Mouse (Mus musculus) bone marrow, adult 2 months (tissue): Measurements from ENCODE around the gene Srbd1. TPM values are rescaled to one million over a fixed set of nuclear protein-coding genes. Genes with fewer than 3 reads are reported as not detected.

Experiments
- H3K27ac ChIP-seq: fragments of 200-500 bp; 2 replicates; pipeline ENCODE4 v1.5.1; 2012; ENCODE audit warnings: low read depth, mild to moderate bottlenecking, control low read depth, inconsistent platforms, low read length; ENCODE audit not compliant: control insufficient read depth, poor library complexity, insufficient read depth
- H3K4me1 ChIP-seq: fragments of 200-500 bp; 2 replicates; pipeline ENCODE4 v1.6.1; 2011; ENCODE audit warnings: low read length; ENCODE audit not compliant: control insufficient read depth, insufficient read depth
- H3K4me3 ChIP-seq: fragments of 200-500 bp; replicated peaks from 2 replicates; pipeline ENCODE3; 2011; ENCODE audit warnings: mild to moderate bottlenecking, low read depth, low read length, control low read depth; ENCODE audit not compliant: control insufficient read depth
- CTCF ChIP-seq: fragments of 200-500 bp; IDR thresholded peaks from 2 replicates; pipeline ENCODE4 v1.5.1; 2011; ENCODE audit warnings: low read length, control low read depth; ENCODE audit not compliant: control insufficient read depth, insufficient read depth
- POLR2A ChIP-seq: fragments of 200-500 bp; IDR thresholded peaks from 2 replicates; pipeline ENCODE4 v1.6.1; 2011; ENCODE audit warnings: low read depth, mild to moderate bottlenecking, control low read depth, low read length, borderline replicate concordance; ENCODE audit not compliant: control insufficient read depth
- WGBS: fragments of 180-500 bp; shearing (Covaris S2); methylation state at CpG from one replicate; pipeline ENCODE4 v1.1.7; 2018; 5-methylcytosine and 5-hydroxymethylcytosine counted together
- polyA plus RNA-seq: library from polyadenylated mRNA; stranded (reverse); fragments of >200 nt; gene quantifications from 2 replicates; pipeline ENCODE4 v1.2.4, GENCODE M21; 2011; ENCODE audit warnings: low replicate concordance; ENCODE audit not compliant: missing spikeins, insufficient read depth, insufficient read length

Srbd1 gene
- polyA plus RNA-seq, result 7.7 and 11.7 TPM in 2 replicates

DNA sequence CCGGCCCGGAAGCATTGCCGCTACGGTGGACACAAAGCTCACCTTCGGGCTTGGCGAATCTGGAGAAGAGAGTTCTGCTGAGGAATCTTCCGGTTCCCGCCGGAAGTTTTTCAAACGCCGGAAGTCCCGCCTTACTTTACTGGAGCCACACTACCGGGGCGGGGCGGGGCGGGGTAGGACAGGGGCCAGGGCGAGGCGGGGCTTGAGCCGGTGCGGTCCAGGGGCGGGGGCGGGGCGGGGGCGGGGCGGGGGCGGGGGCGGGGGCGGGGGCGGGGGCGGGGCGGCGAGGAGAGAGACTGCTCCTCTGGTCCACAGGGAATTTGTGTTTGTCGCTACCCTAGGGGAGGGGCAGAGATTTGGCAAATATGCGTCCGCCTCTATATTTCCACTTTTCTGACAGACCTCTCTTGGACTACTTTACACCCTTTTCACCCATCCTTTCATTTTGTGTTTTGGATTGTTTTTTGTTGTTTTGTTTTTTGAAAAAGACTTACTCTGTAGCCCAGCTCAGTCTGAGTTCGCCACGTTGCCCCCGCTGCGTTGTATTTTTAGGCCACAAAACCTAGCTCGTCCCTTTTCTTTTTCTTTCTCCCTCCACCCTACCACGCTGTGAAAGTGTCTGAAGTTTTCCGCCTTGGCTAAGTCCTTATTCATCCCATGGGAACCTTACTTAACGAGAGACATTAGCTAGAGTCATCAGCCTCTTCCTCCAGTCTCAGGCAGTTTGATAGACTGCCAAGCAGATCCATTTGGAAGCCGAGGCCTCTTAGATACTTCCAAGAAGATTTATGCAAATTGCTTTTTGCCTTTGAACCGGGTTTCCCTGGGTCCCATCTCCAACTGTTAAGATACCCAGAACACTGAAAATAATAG lies at the start of gene Srbd1:
Gene Srbd1, minus strand, starts transcription at position 97 of the 873 bp plus-strand sequence.
- whole genome bisulfite sequencing, result 6% methylated on average over 31 of the region's 45 CpGs
- no peaks in the 10 kb centered on the region; the same call in 1 of the 2 replicates for H3K4me1 ChIP-seq
- peak within 1 kb of the TSS; percentile 99 for H3K4me3 ChIP-seq
- TF ChIP-seq POLR2A (peak; percentile 13; the same call in 1 of the 2 replicates), CTCF (no peak)
- H3K27ac ChIP-seq, result peak within 1 kb of the TSS; percentile 62

DNA sequence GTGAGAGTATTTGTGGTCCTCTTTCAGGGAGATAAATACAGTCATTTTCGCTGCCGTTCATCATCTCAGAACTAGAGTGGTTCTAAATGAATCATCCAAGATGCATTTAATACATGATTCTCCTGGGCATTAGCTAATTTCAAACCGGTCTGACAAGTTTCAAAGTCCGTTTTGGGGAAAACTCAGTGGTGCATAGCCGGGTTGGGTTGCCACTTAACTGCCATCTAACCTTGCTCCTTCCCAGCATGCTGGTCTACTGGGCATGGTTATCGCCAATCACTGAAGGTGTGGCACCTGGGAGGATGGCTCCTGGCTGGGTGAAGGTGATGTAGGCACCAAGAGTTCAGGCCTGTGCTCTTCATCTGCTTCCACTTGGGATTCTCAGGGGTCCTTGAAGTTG lies 49.0 kb upstream of the Srbd1 start:
- WGBS, result 83% methylated on average over 6 of the region's 6 CpGs
- no peak overlapping the region for H3K27ac ChIP-seq
- no peaks in the 10 kb centered on the region for H3K4me1 ChIP-seq
- no peak overlapping the region for H3K4me3 ChIP-seq
- TF ChIP-seq POLR2A, result no peak
- TF ChIP-seq CTCF, result no peak

DNA sequence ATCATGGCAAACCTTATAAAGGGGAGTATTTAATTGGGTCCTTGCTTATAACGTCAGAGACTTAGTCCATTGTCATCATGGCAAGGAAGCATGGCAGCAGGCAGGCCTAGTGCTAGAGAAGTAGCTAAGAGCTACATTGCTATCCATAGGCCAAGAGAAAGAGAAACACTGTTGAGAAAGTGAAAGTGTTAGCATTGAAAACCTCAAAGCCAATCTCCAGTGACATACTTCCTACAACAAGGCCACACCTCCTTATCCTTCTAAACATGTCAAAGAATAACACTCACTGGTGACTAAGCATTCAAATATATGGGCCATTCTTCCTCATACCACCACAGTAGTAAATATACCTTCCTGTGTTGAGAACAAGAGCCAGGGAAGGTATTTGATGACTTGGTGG lies 42.8 kb upstream of the Srbd1 start:
- no peak for TF ChIP-seq POLR2A
- TF ChIP-seq CTCF, result no peak

DNA sequence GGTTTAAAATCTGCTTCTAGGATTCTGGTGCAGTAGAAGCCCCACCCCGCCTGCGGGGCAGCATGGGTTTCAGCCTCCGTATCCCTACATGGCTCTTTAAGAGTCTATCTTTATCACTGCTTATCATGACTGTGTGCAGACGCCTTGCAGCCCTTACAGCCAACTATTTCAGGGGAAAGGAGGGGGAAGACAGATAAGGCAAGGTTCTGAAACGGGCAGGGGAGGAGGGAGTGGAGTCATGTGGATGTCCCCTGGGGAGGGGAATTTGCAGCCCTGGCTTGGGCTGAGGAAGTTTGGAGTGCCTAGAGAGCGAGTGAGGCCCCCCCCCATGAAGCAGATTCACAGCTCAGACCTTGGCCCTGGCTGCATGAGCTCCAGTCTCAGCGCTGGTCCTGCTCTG lies 40.6 kb upstream of the Srbd1 start:
- no peak overlapping the region for H3K27ac ChIP-seq
- TF ChIP-seq POLR2A (no peak), CTCF (no peak)
- WGBS, result 12% methylated on average over 7 of the region's 7 CpGs
- peaks cover 5% of the 10 kb centered on the region; the same call in 1 of the 2 replicates for H3K4me1 ChIP-seq
- no peak overlapping the region for H3K4me3 ChIP-seq

More for the DNA sequence above, 42.8 kb upstream of the Srbd1 start:
- 5% methylated on average over 1 of the region's 1 CpGs for WGBS
- Histone ChIP-seq H3K4me1 (peaks cover 5% of the 10 kb centered on the region; the same call in 1 of the 2 replicates), H3K4me3 (no peak overlapping the region), H3K27ac (no peak overlapping the region)

DNA sequence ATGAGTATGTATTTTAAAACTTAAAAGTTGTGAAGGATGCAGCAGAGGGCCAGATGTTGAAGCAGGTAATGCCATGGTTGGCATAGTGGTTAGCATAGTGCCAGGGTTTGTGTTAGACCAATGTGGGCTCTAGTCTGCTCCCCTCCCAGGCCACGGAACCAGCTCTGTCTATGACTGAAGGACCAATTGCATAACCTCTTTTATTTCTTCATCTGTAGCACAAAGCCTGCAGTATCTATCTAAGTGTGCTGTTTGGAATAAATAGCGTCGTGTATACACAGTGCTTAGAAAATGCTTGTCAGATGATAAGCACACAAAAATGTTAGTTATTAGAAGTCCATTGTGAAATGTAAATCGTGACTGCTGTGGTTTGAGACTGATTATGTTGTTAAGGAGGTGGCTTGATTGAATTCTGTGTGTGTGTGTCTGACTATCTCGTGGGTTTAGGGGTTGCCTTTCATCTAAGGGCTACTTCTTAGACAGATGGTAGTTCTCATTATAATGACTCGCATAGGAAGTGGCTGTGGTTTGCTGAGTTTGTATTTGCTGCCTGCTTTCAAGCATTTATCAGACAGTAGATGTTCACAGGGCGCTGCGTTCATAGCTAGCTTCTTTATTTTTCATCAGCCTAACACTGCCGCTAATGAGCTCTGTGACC lies 39.7 kb upstream of the Srbd1 start:
- H3K4me1 ChIP-seq, result peaks cover 5% of the 10 kb centered on the region; the same call in 1 of the 2 replicates
- H3K27ac ChIP-seq, result no peak overlapping the region
- TF ChIP-seq POLR2A (no peak), CTCF (no peak)
- WGBS, result 5% methylated on average over 9 of the region's 9 CpGs
- H3K4me3 ChIP-seq, result no peak overlapping the region

DNA sequence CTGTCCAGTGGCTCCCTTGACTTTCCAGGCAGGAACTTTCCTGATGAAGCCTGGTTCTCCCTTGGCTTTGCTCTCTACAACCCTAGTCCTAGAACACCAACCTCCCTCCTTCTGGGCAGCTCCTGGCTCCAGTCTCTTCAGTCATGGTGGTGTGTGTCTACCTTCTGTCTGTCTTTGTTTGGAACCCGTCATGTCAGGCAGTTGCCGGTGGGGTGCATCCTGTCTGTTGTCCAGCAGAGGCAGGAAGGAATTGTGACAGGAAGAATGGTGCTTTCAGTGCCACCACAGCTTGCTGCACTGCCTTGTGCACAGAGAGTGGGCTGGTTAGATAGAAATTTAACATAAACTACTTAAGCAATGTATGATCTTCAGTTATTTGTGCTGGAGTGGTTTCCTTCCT lies 38.8 kb upstream of the Srbd1 start:
- H3K27ac ChIP-seq, result no peak overlapping the region
- TF ChIP-seq POLR2A, result no peak
- whole genome bisulfite sequencing, result 7% methylated on average over 2 of the region's 2 CpGs
- no peak overlapping the region for H3K4me3 ChIP-seq
- H3K4me1 ChIP-seq, result peaks cover 5% of the 10 kb centered on the region; the same call in 1 of the 2 replicates

DNA sequence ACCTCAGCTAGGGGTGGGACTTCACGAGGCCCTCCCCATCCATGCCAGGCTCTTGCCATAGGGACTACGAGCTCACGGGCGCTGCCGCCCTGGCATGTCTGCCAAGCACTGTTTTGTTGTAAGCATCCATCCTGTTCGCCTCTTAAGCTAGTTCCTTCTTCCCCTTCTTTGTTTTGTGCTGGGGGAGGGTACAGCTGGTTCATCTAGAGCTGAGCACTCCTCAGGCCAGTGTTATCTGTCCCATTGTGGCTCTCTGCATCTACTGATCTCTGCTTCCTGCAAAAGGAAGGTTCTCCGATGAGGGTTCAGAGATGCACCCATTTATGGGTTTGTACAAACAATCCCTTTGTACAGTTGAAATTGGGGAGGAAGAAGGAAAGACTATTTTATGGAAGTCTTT lies 31.7 kb upstream of the Srbd1 start:
- H3K27ac ChIP-seq, result no peak overlapping the region

DNA sequence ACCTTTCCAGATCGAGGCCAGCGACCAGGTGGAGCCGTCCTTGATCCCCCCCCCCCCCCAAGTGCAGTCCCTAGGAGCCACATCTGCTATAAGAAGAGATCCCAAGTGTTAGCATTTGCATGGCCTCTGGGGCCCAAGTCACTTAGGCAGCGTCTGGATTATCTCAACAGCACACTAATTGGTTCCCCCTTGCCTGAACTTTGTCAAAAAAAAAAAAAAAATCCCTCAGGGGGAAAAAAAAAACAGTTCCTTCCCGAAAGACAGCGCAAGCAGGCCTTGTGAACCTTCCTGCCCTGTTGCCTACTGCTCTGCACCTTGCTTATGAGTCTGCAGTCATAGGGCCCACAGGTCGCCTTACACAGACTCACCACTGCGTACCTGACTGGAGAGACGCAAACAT lies 30.5 kb upstream of the Srbd1 start:
- WGBS, result 55% methylated on average over 9 of the region's 9 CpGs

More for the DNA sequence above, 31.7 kb upstream of the Srbd1 start:
- H3K4me1 ChIP-seq, result no peaks in the 10 kb centered on the region
- WGBS, result 37% methylated on average over 7 of the region's 7 CpGs
- TF ChIP-seq POLR2A, result no peak
- no peak for TF ChIP-seq CTCF
- H3K4me3 ChIP-seq, result no peak overlapping the region

More for the DNA sequence above, 30.5 kb upstream of the Srbd1 start:
- no peak overlapping the region for H3K4me3 ChIP-seq
- no peak overlapping the region for H3K27ac ChIP-seq
- no peak for TF ChIP-seq CTCF
- TF ChIP-seq POLR2A, result no peak
- peaks cover 2% of the 10 kb centered on the region for H3K4me1 ChIP-seq
